In the genomic region with DNA sequence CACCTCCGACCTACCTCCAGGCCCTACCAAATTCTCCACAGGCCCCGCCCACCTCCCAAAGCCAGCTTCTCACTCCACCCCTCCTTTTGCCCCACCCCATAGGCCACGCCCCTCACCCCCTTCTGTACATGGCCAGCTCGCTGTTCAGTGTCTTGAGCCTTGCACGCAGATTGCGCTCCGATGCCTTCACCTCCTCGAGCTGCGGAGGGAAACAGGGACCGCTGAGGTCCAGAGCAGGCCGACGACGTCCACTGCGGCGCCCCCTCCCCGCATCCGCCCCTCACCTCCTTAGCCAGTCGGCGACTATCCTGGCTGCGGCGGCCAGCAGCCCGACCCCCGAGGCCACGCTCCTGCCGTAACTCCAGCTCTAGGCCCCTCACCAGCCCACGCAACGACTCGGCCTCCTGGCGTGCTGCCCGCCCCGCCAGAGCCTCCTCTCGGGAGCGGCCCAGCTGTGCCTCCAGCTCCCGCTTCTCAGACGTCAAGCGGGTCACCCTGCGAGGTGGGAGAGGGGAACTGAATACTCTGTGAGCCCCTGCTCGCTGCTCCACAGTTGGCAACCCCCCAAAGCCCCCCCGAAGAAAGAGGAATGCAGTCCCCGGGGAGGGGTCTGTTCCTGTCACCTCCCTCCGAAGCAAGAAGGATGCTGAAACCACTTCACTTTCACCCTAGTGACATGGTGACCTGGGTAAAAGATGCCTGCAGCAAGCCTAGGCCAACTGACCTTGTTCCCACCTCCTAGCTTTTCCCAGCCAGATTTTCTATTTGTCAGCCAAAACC, we compare ENCODE assay signal across 8 mouse cellular contexts. TPM values are rescaled to one million over a fixed set of nuclear protein-coding genes. Genes with fewer than 3 reads are reported as not detected.
DNase-seq lines count a peak whose midpoint lies in the region; ATAC-seq and TF ChIP-seq lines count a peak whose summit lies in the region.

No protein-coding gene starts in this region.

- H3K4me1 ChIP-seq in hindbrain, embryonic 16.5 days (ENCODE audit: control insufficient read depth, insufficient read depth, low read depth, low read length): peaks cover 19% of the 10 kb centered on the region
- peaks cover 20% of the 10 kb centered on the region for H3K4me1 ChIP-seq in limb, embryonic 14.5 days (ENCODE audit: control insufficient read depth, insufficient read depth, low read length)
- H3K4me1 ChIP-seq in midbrain, embryonic 13.5 days (replicated peaks): peaks cover 32% of the 10 kb centered on the region
- H3K4me1 ChIP-seq in stomach, embryonic 15.5 days: peaks cover 22% of the 10 kb centered on the region

- no peaks in the 10 kb centered on the region for H3K27me3 ChIP-seq in hindbrain, embryonic 16.5 days (replicated peaks; ENCODE audit: control insufficient read depth, insufficient read depth, low read length)
- peaks cover 8% of the 10 kb centered on the region for H3K27me3 ChIP-seq in limb, embryonic 14.5 days (ENCODE audit: control insufficient read depth, insufficient read depth, low read length)
- H3K27me3 ChIP-seq in midbrain, embryonic 13.5 days: peaks cover 11% of the 10 kb centered on the region
- H3K27me3 ChIP-seq in stomach, embryonic 15.5 days (replicated peaks): no peaks in the 10 kb centered on the region; the same call in 1 of the 2 replicates

- peak; percentile 53 to 54 for DNase-seq in left cerebral cortex, adult 18-20 months (ENCODE audit: low spot score in 2 of 2)
- DNase-seq in left cerebral cortex, adult 11 months (ENCODE audit: low spot score): no peak
- peak; percentile 82 to 85 for DNase-seq in cerebellum, postnatal 14 days
- DNase-seq in gastrocnemius, adult 18-20 months (ENCODE audit: low spot score): peak; percentile 54
- peak; percentile 47 for DNase-seq in limb, embryonic 14.5 days (ENCODE audit: low spot score)

- ATAC-seq in hindbrain, embryonic 16.5 days: peak; percentile 51
- ATAC-seq in limb, embryonic 14.5 days (ENCODE audit: low FRiP score, low read depth): peak; percentile 55
- peak; percentile 25 for ATAC-seq in midbrain, embryonic 13.5 days
- peak; percentile 23; the same call in 1 of the 2 replicates for ATAC-seq in stomach, embryonic 15.5 days (ENCODE audit: insufficient read depth, low FRiP score, low read depth)

- no peaks in the 10 kb centered on the region for H3K36me3 ChIP-seq in hindbrain, embryonic 16.5 days (ENCODE audit: control insufficient read depth, insufficient read depth, low read length)
- H3K36me3 ChIP-seq in limb, embryonic 14.5 days (ENCODE audit: control insufficient read depth, insufficient read depth, low read length): peaks cover 11% of the 10 kb centered on the region; the same call in 1 of the 2 replicates
- no peaks in the 10 kb centered on the region for H3K36me3 ChIP-seq in midbrain, embryonic 13.5 days
- H3K36me3 ChIP-seq in stomach, embryonic 15.5 days: peaks cover 4% of the 10 kb centered on the region; the same call in 1 of the 2 replicates

- H3K4me3 ChIP-seq in hindbrain, embryonic 16.5 days (ENCODE audit: low read length): peak overlapping the region; percentile 63
- peak overlapping the region; percentile 44 for H3K4me3 ChIP-seq in limb, embryonic 14.5 days (replicated peaks; ENCODE audit: low read length)
- peak overlapping the region; percentile 48 for H3K4me3 ChIP-seq in midbrain, embryonic 13.5 days (replicated peaks)
- peak overlapping the region; percentile 42 for H3K4me3 ChIP-seq in stomach, embryonic 15.5 days (replicated peaks)

- peak overlapping the region; percentile 66 for H3K9ac ChIP-seq in hindbrain, embryonic 16.5 days (ENCODE audit: low read depth, low read length)
- peak overlapping the region; percentile 58 for H3K9ac ChIP-seq in limb, embryonic 14.5 days (ENCODE audit: low read depth, low read length, severe bottlenecking)
- peak overlapping the region; percentile 74 for H3K9ac ChIP-seq in midbrain, embryonic 13.5 days (replicated peaks)
- peak overlapping the region; percentile 22; the same call in 1 of the 2 replicates for H3K9ac ChIP-seq in stomach, embryonic 15.5 days

- TF ChIP-seq POLR2A in limb, embryonic 14.5 days (IDR thresholded peaks at IDR 0.05; ENCODE audit: borderline replicate concordance, extremely low read depth, insufficient read depth, insufficient read length): no peak

- no peaks in the 10 kb centered on the region for H3K9me3 ChIP-seq in hindbrain, embryonic 16.5 days (ENCODE audit: control insufficient read depth, low read length)
- no peaks in the 10 kb centered on the region for H3K9me3 ChIP-seq in limb, embryonic 14.5 days (ENCODE audit: control insufficient read depth, low read length)
- H3K9me3 ChIP-seq in midbrain, embryonic 13.5 days: no peaks in the 10 kb centered on the region
- H3K9me3 ChIP-seq in stomach, embryonic 15.5 days: no peaks in the 10 kb centered on the region

- peak overlapping the region; percentile 87 for H3K4me2 ChIP-seq in hindbrain, embryonic 16.5 days (ENCODE audit: low read length)
- peak overlapping the region; percentile 90 for H3K4me2 ChIP-seq in limb, embryonic 14.5 days (replicated peaks; ENCODE audit: low read depth, low read length, severe bottlenecking)
- peak overlapping the region; percentile 77 for H3K4me2 ChIP-seq in midbrain, embryonic 13.5 days (replicated peaks)
- H3K4me2 ChIP-seq in stomach, embryonic 15.5 days: peak overlapping the region; percentile 94

- H3K27ac ChIP-seq in hindbrain, embryonic 16.5 days (ENCODE audit: low read depth, low read length): no peak overlapping the region; the same call in 1 of the 2 replicates
- H3K27ac ChIP-seq in limb, embryonic 14.5 days (replicated peaks; ENCODE audit: low read depth, low read length): no peak overlapping the region
- no peak overlapping the region for H3K27ac ChIP-seq in midbrain, embryonic 13.5 days
- H3K27ac ChIP-seq in stomach, embryonic 15.5 days: no peak overlapping the region

- 3% methylated on average over 34 of the region's 41 CpGs for WGBS in hindbrain, embryonic 16.5 days
- 1% methylated on average over 40 of the region's 41 CpGs for WGBS in limb, embryonic 14.5 days
- under 1% methylated on average over 41 of the region's 41 CpGs for WGBS in midbrain, embryonic 13.5 days
- 2% methylated on average over 40 of the region's 41 CpGs for WGBS in stomach, embryonic 15.5 days

RNA-seq across cellular contexts. Expression of a gene that starts 16.4 kb away (rescaled TPM):
- 10 to 100 TPM; 10.5 to 12.6 TPM for total RNA-seq in left cerebral cortex, adult 18-20 months (2021)
- total RNA-seq in gastrocnemius, adult 18-20 months (2021): 1 to 10 TPM; 3.6 to 5.6 TPM
- 29.1 and 35.7 TPM in 2 replicates for polyA plus RNA-seq in hindbrain, embryonic 16.5 days (2015; fragmentation: Nextera tagmentation; extraction: Ambion mirVana)
- polyA plus RNA-seq in limb, embryonic 14.5 days (2012; rRNA removed): 46.7 and 50.1 TPM in 2 replicates
- 23.9 and 29.0 TPM in 2 replicates for polyA plus RNA-seq in limb, embryonic 14.5 days (2014; fragmentation: Nextera tagmentation; extraction: Ambion mirVana)
- polyA plus RNA-seq in midbrain, embryonic 13.5 days (2015; fragmentation: Nextera tagmentation; extraction: Ambion mirVana): 20.0 and 23.6 TPM in 2 replicates
- polyA plus RNA-seq in stomach, embryonic 15.5 days (2015; fragmentation: Nextera tagmentation; extraction: Ambion mirVana): 26.1 and 29.2 TPM in 2 replicates

RNA-seq across cellular contexts. Expression of a gene that starts 22.7 kb away (rescaled TPM):
- total RNA-seq in left cerebral cortex, adult 18-20 months (2021): 10 to 100 TPM in 1 of 2 experiments, 1 to 10 TPM in 1; 9.5 to 19.9 TPM
- under 1 TPM in 1 of 2 experiments, not detected in 1; 0.37 TPM for total RNA-seq in gastrocnemius, adult 18-20 months (2021)
- 31.2 and 36.7 TPM in 2 replicates for polyA plus RNA-seq in hindbrain, embryonic 16.5 days (2015; fragmentation: Nextera tagmentation; extraction: Ambion mirVana)
- polyA plus RNA-seq in limb, embryonic 14.5 days (2012; rRNA removed): 0.60 and 1.9 TPM in 2 replicates
- polyA plus RNA-seq in limb, embryonic 14.5 days (2014; fragmentation: Nextera tagmentation; extraction: Ambion mirVana): 1.3 and 1.9 TPM in 2 replicates
- 9.2 and 12.8 TPM in 2 replicates for polyA plus RNA-seq in midbrain, embryonic 13.5 days (2015; fragmentation: Nextera tagmentation; extraction: Ambion mirVana)
- 58.2 and 79.2 TPM in 2 replicates for polyA plus RNA-seq in stomach, embryonic 15.5 days (2015; fragmentation: Nextera tagmentation; extraction: Ambion mirVana)

RNA-seq across cellular contexts. Expression of a gene that starts 31.8 kb away (rescaled TPM):
- 10 to 100 TPM; 69.9 to 70.1 TPM for total RNA-seq in left cerebral cortex, adult 18-20 months (2021)
- 1 to 10 TPM; 1.1 to 1.9 TPM for total RNA-seq in gastrocnemius, adult 18-20 months (2021)
- 10.4 and 12.3 TPM in 2 replicates for polyA plus RNA-seq in hindbrain, embryonic 16.5 days (2015; fragmentation: Nextera tagmentation; extraction: Ambion mirVana)
- 1.3 TPM in 2 replicates for polyA plus RNA-seq in limb, embryonic 14.5 days (2012; rRNA removed)
- 0.37 and 0.57 TPM in 2 replicates for polyA plus RNA-seq in limb, embryonic 14.5 days (2014; fragmentation: Nextera tagmentation; extraction: Ambion mirVana)
- 16.5 and 18.6 TPM in 2 replicates for polyA plus RNA-seq in midbrain, embryonic 13.5 days (2015; fragmentation: Nextera tagmentation; extraction: Ambion mirVana)
- 0.63 TPM in 2 replicates for polyA plus RNA-seq in stomach, embryonic 15.5 days (2015; fragmentation: Nextera tagmentation; extraction: Ambion mirVana)

RNA-seq across cellular contexts. Expression of a gene that starts 54.1 kb away (rescaled TPM):
- 1 to 10 TPM; 2.3 to 3.0 TPM for total RNA-seq in left cerebral cortex, adult 18-20 months (2021)
- 1 to 10 TPM; 1.8 to 3.0 TPM for total RNA-seq in gastrocnemius, adult 18-20 months (2021)
- polyA plus RNA-seq in hindbrain, embryonic 16.5 days (2015; fragmentation: Nextera tagmentation; extraction: Ambion mirVana): 0.38 and 1.2 TPM in 2 replicates
- 0.91 and 1.0 TPM in 2 replicates for polyA plus RNA-seq in limb, embryonic 14.5 days (2012; rRNA removed)
- polyA plus RNA-seq in limb, embryonic 14.5 days (2014; fragmentation: Nextera tagmentation; extraction: Ambion mirVana): 0.21 TPM in 2 replicates
- 0.40 and 0.44 TPM in 2 replicates for polyA plus RNA-seq in midbrain, embryonic 13.5 days (2015; fragmentation: Nextera tagmentation; extraction: Ambion mirVana)
- polyA plus RNA-seq in stomach, embryonic 15.5 days (2015; fragmentation: Nextera tagmentation; extraction: Ambion mirVana): 1.2 and 1.5 TPM in 2 replicates

Comparison
In these comparisons a context has a peak if more than half of its experiments do, and no peak if none do; other contexts are left out.
1. H3K9ac ChIP-seq: peak in every context shown above with its lines; median percentile 74 in midbrain, embryonic 13.5 days; 66 in hindbrain, embryonic 16.5 days; 58 in limb, embryonic 14.5 days; 22 in stomach, embryonic 15.5 days.